Mouse (Mus musculus) megakaryocyte, embryonic 14.5 days (primary cell): ENCODE data around the gene Ccdc181.

Source experiments
- FLI1 ChIP-seq: IDR thresholded peaks from 2 replicates; pipeline ENCODE4 v1.6.1; 2012; ENCODE audit warnings: low read length, inconsistent platforms, mixed read lengths
- GATA1 ChIP-seq: IDR thresholded peaks from 3 replicates; pipeline ENCODE4 v1.6.1; 2012; ENCODE audit warnings: mixed read lengths, low read length, inconsistent platforms, borderline replicate concordance

DNA sequence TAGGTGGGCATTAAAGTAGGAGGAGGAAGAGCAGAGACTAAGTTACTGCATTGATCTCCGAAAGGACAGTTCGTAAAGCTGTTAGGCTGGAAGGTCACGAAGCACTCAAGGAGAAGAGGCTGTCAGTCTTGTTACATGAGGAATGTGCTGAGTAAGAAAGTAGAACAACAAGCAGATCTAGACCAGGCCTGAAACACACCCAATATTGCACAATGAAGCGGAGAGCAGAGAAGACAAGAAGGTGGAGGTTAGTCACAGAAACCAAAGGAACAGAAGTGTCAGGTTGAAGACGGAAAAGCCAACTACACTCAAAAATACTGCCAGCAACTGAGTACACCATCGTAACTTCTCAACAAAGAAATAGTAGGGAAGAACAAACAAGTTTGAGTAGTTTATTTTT, 18.7 kb downstream of the Ccdc181 start:
- TF ChIP-seq FLI1 = no peak
- no peak for TF ChIP-seq GATA1
